Mouse (Mus musculus) ovary, adult 18-20 months (tissue): ENCODE results near the gene Syt16.

ENCODE experiments used
- DNase-seq: peaks from one replicate; pipeline ENCODE4 v3.0.0; 2022; ENCODE audit warnings: low spot score, mixed read lengths

The Syt16 gene

GRCm38 (mm10) chr12:74220651-74221050, 223.2 kb downstream of the Syt16 start:
- no peak for DNase-seq

GRCm38 (mm10) chr12:74230808-74231207, 233.3 kb downstream of the Syt16 start:
- no peak for DNase-seq

- DNase-seq, result no peak
Measured at GRCm38 (mm10) chr12:74232845-74233244, 235.4 kb downstream of the Syt16 start.

- DNase-seq, result no peak
Measured at GRCm38 (mm10) chr12:74236191-74236590, 238.7 kb downstream of the Syt16 start.

- no peak for DNase-seq
Measured at GRCm38 (mm10) chr12:74238056-74238455, 240.6 kb downstream of the Syt16 start.

GRCm38 (mm10) chr12:74238806-74239205, 241.3 kb downstream of the Syt16 start:
- no peak for DNase-seq

GRCm38 (mm10) chr12:74264846-74265245, 267.4 kb downstream of the Syt16 start:
- no peak for DNase-seq

GRCm38 (mm10) chr12:74267049-74267448, 269.6 kb downstream of the Syt16 start:
- no peak for DNase-seq

- no peak for DNase-seq
Measured at GRCm38 (mm10) chr12:74268644-74269285, 271.3 kb downstream of the Syt16 start.

- no peak for DNase-seq
Measured at GRCm38 (mm10) chr12:74272545-74272944, 275.1 kb downstream of the Syt16 start.

- DNase-seq, result no peak
Measured at GRCm38 (mm10) chr12:74277265-74277664, 279.8 kb downstream of the Syt16 start.

- no peak for DNase-seq
Measured at GRCm38 (mm10) chr12:74281403-74281802, 283.9 kb downstream of the Syt16 start.

GRCm38 (mm10) chr12:74282846-74283245, 285.4 kb downstream of the Syt16 start:
- DNase-seq, result no peak

GRCm38 (mm10) chr12:74284020-74284684, 286.7 kb downstream of the Syt16 start:
- peak; percentile 68 for DNase-seq

GRCm38 (mm10) chr12:74284685-74285054, 287.2 kb downstream of the Syt16 start:
- DNase-seq, result no peak

- no peak for DNase-seq
Measured at GRCm38 (mm10) chr12:74290983-74291382, 293.5 kb downstream of the Syt16 start.

- no peak for DNase-seq
Measured at GRCm38 (mm10) chr12:74293624-74294023, 296.2 kb downstream of the Syt16 start.

- DNase-seq, result no peak
Measured at GRCm38 (mm10) chr12:74296374-74296773, 298.9 kb downstream of the Syt16 start.

- no peak for DNase-seq
Measured at GRCm38 (mm10) chr12:74301559-74301958, 304.1 kb downstream of the Syt16 start.

- no peak for DNase-seq
Measured at GRCm38 (mm10) chr12:74303418-74304294, 306.2 kb downstream of the Syt16 start.

GRCm38 (mm10) chr12:74312611-74313010, 315.1 kb downstream of the Syt16 start:
- DNase-seq, result no peak

- DNase-seq, result no peak
Measured at GRCm38 (mm10) chr12:74315221-74315620, 317.8 kb downstream of the Syt16 start.
